Mouse (Mus musculus) testis, adult 2 months (tissue): ENCODE measurements around the gene 1810046K07Rik.

ENCODE experiments used
- CTCF ChIP-seq: fragments of 200-500 bp; IDR thresholded peaks from 2 replicates; pipeline ENCODE4 v1.5.1; 2012; ENCODE audit warnings: low read depth, mild to moderate bottlenecking, inconsistent platforms, low read length, moderate library complexity; ENCODE audit not compliant: control insufficient read depth, insufficient read depth, insufficient replicate concordance
- POLR2A ChIP-seq: fragments of 200-500 bp; IDR thresholded peaks from 2 replicates; pipeline ENCODE4 v1.6.1; 2012; ENCODE audit warnings: low read depth, mild to moderate bottlenecking, inconsistent platforms, low read length, moderate library complexity; ENCODE audit not compliant: control insufficient read depth

- TF ChIP-seq POLR2A (no peak), CTCF (no peak)
Observed at GRCm38 (mm10) chr9:51310515-51310914, 18.2 kb downstream of the 1810046K07Rik start.
